Mouse (Mus musculus) urinary bladder, postnatal 14 days (tissue): ENCODE results near the gene Ggn.
A peak's percentile ranks its signal among the peaks of the same experiment; 100 is the strongest.
"Not testable (repeated sequence)": the region's sequence is repeated elsewhere in the genome, so short reads cannot be mapped to it uniquely, and the experiment has no call there.

Experiments used
- DNase-seq: peaks from one replicate; pipeline ENCODE4 v3.0.0; 2021; ENCODE audit warnings: low spot score

Ggn gene

DNA sequence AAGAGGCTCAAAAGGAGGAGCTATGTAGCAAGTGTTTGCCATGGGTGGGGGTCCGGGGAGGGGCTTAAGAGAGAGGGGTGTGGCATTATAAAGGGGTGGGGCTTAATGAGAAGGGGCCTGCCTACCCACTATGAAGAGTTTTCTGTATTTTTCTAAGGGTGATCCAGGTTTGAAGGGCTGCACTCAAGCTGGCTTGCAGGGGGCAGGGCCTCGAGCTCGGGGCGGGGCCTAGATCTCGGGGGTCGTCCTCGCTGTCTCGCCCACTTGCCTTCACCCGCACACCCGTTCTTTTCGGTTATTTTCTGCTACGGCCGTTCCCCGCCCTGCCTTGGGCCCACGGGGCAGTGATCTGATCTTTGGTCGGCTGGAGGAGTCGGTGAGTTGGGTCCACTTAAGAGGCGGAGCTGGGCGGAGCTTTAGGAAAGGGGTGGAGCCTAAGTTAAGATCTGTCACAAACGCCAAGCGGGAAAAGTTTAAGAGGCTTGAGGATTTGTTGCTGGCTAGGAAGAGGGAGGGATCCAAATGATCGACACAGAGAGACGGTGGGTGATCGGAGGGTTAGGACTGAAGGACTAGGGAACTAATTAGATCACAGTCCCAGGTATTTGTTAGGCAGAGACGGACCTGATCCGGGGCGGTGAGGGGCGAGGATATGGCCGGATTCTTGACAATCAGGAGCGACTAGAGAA lies at the start of gene Ggn, which contains the start of gene Spred3:
Ggn (plus strand) TSS at position 145 of the 689 bp plus-strand sequence.
Spred3 (minus strand) TSS at position 346 of the 689 bp plus-strand sequence.
- peak; percentile 84 for DNase-seq

DNA sequence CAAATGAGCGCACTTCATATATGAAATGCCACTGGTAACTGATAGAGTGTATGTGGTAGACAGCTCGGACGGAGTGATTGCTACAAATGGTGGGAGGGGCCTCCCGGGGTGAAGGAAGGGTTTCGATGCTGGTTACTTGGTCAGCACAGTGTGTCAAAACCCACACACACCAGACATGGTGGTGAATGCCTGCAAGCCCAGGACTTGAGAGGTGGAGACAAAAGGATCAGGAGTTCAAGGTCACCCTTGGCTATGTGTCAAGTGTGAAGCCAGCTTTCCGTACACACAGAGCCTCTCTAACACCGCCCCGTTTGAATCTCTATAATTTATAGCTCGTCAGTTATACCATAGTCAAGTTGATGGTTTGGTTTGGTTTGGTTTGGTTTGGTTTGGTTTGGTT lies 47.2 kb upstream of the Ggn start:
- no peak for DNase-seq

DNA sequence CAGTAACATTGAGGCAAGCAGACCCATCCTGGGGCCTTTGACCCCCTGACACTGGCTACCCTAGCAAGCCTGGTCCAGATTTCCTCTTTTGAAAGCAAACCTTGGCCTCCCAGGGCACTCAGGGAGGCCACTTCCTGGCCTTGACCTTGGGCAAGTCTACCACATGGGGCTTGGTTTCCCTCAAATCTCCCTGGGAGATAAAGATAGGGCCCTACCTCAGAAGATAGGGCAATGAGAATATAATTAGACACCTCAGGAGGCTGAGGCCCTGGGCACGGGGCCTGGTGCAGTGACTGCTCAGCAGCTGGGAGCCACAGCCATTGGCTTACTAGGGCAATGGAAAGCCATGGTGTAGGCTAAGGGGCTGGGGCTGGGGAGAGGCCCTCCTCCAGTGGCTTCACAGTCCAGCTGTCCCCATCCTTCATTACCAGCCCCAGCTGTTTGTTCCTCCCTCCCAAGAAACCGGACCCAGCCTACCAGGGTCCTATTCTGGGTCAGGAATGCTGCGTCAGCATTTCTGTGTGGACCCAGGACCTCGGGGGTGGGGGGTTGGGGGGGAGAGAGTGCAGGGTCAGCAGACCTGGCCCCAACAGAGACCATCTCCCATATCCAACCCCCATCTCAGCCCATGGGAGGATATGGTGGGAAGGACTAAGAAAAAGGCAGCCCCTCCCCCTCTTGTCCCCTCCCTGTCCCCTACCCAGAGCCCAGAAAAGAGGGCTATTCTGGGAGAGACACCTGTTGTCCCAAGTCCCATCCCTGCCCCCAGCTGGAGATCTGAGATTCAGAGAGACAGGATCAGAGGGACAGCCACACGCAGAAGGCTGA lies 46.3 kb upstream of the Ggn start:
- DNase-seq = no peak

DNA sequence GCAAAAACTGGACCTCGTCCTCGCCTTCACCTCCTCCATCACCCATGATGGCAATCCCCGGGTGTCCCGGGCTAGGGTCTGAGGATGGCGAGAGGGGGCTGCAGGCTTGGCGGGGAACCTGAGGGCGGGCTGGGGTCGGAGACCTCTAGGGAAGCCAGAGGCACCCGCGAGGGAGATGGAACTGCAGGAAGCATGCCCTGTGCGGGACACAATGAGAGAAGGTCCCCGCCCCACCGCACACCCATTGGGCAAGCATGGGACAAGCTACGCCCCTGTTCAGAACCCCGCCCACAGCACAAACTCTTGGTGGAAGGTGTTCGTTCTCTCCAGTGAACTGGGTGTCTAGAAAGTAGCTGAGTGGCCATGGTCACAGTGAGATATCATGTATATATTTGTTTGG lies 45.0 kb upstream of the Ggn start, which contains the start of gene Ryr1:
Ryr1 (minus strand) TSS at position 210 of the 400 bp plus-strand sequence.
- DNase-seq = peak; percentile 59

DNA sequence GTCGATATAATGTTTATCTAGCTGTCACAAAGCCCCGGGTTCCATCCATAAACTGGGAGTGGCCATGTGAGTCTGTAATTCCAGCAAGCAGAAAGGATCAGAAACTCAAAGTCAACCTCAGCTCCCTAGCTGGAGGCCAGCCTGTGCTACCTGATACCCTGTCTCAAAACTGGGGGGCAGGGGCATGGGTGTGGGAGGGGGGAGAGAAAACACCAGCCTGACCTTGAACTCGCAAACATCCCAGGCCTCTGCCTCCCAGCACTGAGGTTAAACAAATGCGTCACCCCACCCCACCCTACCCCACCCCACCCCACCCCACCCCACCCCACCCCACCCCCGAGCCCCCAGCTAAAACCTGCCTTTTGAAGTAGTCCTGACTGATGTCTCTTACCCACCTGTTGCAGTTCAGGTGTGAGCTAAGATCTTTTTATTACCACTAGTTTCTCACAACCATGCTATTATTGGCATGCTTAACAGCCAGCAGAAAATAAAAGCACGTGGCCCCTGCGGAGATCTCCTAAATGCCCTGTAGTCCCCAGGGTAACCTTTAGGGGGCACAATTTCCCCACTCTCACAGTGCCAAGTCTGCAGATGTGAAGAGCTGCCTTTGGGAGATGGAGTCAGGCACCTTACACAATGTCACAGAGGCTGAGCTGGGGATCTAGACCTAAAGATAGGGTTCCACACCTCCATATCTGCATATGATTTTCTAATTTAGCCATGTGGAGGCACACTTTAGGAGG lies 43.7 kb upstream of the Ggn start:
- DNase-seq = peak; percentile 66

DNA sequence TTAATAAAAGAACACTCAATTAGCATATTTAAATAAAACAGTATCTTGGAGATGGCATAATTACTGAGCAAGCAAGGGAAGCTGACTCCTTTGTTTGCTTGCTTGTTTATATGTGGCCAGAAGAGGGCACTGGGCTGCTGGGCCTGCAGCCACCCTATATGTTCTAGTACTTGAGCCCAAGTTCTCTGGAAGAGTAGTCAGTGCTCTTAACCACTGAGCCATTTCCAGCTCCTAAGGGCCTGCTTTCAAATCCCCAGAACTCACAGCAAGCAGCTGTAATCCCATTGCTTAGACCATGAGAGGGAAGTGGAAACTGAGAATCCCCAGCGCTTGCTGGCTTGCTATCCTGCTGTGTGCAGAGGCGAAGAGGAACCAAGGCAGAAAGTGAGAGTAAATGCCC lies 41.3 kb upstream of the Ggn start:
- no peak for DNase-seq

DNA sequence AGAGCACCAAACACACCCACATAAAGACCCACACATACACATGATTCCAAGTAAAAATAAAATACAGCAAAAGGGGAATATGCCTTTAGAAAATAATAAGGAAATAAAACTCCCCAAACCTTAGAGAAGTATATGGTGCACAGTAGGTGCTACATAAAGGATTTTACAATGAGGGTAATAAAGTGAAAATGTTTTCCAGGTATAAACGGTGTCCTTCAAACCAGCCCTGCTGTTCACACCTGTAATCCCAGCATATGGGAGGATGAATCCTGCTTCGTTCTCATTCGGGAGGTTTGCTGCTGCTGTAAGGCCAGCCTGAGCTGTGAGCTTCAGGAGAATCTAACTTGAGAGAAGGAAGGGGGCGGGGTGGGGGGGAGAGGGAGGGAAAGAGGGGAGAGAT lies 35.8 kb upstream of the Ggn start:
- no peak for DNase-seq

DNA sequence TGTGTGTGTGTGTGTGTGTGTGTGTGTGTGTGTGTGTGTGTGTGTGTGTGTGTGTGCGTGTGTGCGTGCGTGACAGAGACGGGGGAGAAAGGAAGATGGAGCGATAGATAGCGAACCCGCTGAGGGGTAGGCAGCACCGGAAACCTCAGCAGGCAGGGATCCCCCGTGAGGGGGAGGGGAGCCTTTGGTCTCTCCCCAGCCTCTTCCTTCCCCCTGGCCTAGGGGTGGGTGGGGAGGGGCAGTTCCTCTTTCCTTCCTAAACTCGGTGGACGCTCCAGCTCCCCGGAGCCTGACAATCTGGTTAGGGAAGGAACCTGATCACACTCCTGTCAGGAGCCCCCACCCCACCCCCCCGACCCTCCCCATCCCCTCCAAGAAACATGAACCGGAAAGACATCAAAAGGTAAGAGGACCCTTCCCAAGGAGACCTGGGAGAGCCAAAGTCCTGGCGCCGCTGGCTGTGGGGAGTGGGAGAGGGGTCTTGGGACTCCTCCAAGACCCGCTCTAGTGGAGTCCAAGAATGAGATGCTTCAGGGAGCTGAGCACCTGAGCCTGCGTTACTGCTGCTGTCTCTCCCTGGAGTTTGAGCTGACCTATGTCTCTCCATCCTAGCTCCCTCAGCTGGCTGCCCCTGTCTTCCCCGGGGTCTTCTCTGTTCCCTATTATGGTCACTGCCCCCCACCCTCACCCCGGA lies 35.2 kb upstream of the Ggn start, which contains the start of gene Rasgrp4:
Rasgrp4 (plus strand) TSS at position 159 of the 694 bp plus-strand sequence.
- DNase-seq = no peak

DNA sequence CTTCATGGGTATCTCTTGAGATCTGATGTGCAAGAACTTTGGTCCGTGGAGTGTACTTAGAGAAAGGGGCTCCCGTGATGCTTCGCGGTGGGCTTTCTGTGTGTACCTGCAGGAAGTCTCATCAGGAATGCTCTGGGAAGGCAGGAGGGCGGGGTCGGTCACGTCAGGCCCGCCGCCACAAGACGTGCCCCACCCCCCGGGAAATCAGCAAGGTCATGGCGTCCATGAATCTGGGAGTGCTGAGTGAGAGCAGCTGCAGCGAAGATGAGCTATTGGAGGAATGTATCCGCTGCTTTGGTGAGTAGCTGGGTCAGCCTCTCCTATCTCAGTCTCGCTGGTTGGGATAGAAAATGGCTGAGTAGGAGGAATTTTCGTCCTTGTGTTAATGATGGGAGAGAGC lies 32.6 kb upstream of the Ggn start:
- no peak for DNase-seq

DNA sequence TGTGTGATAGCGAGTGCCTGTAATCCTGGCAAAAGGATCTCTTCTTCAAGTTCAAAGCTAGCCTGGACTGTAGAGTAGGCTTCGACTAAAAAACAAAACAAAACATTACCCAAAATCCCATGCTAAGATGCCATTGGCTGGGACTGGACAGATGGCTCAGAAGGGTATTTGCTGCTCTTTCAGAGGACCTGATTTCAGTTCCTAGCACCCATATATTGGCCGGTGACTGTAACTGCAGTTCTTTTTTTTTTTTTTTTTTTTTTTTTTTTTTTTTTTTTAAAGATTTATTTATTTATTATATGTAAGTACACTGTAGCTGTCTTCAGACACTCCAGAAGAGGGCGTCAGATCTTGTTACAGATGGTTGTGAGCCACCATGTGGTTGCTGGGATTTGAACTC lies 30.8 kb upstream of the Ggn start:
- not testable (repeated sequence) for DNase-seq

DNA sequence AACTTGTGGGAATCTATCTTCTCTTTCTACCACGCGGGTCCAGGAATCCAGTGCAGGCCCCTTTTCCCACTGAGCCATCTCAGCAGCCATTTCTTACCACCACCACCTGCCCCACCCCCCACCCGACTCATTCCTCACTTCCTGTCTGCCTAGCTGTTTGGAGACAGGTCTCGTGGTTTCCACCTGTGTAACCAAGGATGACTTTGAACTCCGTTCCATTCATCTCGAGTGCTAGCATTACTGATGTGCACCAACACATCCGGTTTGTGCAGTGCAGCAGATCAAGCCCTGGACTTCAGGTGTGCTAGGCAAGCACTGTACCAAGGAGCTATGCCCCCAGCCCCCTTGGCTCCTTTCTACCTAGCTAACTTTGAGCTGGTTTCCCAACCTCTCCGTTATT lies 28.6 kb upstream of the Ggn start:
- no peak for DNase-seq

DNA sequence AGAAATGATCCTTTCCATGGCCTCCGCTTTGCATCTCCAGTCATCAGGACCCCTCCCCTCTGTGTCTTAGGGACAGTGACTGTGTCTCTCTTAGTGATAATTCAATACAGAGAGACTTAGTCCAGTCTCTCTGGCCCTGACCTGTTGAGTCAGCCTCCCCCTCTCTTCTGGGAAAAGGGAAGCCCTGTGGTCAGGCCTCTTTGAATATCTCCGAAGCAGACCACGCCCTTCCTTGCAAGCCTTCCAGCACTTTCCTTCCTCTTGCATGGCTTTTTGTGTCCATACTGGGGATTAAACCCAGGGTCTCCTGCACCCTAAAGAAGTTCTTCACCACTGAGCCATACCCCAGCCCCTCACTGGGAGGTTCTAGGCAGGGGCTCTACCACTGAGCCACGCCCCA lies 26.0 kb upstream of the Ggn start:
- no peak for DNase-seq

DNA sequence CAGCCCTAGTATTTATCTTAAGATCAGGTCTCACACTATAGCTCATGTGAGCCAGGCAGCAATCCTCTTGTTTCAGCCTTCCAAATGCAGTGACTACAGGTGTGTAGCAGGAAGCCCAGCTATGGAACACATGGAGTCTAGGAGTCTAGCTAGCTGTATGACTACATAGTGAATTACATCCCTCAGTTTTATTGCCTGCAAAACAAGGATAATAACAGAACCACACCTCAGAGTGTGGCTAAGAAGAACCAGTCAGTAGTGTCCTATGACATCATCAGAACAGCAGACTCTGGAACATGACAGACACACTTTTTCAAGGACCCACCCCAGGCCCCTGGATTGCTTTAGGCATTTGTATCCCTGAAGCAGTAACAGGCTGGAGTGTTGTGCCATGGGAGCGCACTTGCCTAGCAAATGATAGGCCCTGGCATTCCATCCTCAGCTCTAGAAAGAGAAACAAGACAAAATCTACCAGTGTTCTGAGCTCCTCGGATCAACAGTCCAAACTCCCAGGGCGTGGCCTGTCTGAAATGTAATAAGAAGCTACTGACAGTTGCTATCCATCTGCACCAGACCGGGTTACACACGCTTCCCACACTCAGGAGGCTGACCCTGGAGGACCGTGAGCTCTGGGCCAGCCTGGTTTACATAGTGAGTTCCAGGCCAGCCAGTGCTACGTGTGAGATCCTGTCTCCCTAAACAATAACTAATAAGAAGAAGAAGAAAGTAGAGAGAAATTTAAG lies 23.2 kb upstream of the Ggn start:
- no peak for DNase-seq

DNA sequence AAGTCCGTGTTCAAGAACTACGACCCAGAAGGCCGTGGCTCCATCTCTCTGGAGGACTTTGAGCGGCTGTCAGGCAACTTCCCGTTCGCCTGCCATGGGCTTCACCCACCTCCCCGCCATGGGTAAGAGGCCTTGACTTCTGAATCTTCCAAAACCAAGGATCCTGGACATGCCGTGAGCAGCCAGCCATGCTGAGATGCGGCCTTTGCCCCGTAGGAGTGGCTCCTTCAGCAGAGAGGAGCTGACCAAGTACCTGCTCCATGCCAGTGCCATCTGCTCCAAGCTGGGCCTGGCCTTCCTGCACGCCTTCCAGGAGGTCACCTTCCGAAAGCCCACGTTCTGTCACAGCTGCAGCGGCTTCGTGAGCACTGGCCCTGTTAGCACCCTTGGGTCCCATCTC lies 21.2 kb upstream of the Ggn start:
- no peak for DNase-seq

DNA sequence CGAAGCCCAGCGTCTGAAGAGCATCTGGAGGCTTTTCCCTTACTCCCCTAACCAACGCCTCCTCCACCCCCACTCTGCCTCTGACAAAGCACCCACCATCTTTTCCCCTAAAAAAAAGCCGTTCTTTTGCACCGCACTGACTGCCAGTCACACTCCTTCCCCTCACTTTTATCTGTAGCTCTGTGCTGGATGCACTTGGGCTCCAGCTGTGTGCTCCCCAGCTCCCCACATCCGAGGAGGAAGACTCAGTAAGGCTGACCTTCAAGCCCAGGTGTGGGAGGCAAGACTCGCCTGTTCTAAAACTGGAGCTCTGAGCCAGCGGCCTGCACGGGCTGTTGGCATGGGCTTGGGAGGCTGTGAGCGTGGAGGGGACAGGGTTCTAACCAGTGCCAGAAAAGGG lies 18.5 kb upstream of the Ggn start:
- DNase-seq = no peak

DNA sequence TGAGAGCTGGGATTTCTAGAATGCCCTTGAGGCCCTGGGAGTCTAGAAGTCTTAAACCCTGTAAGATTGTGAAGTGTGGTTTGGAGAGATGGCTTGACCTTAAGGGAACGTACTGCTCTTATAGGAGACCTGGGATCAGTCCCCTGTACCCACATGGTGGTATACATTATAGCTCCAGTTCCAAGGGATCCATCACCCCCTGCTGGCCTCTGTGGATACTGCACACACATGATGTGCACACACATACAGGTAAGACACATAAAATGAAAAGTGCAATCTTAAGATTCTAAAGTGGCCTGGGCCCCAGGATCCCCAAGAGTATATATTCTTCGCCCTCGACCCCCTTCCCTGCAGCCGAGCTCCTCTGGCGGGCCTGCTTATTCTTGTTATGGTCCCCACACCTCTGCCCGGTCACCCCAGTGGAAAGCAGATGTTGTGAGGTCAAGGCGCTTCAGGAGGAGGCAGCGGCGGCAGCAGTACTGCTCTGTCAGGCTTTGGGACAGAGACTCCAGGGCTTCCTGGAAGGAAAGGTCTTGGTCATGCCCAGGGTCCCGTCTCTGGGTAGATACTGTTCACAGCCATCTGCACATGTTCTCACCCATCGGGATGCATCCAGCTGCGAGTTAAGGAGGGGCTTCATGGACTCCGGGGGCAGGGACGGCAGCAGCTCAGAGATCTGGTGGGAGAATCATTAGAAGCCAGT lies 15.8 kb upstream of the Ggn start:
- DNase-seq = no peak

DNA sequence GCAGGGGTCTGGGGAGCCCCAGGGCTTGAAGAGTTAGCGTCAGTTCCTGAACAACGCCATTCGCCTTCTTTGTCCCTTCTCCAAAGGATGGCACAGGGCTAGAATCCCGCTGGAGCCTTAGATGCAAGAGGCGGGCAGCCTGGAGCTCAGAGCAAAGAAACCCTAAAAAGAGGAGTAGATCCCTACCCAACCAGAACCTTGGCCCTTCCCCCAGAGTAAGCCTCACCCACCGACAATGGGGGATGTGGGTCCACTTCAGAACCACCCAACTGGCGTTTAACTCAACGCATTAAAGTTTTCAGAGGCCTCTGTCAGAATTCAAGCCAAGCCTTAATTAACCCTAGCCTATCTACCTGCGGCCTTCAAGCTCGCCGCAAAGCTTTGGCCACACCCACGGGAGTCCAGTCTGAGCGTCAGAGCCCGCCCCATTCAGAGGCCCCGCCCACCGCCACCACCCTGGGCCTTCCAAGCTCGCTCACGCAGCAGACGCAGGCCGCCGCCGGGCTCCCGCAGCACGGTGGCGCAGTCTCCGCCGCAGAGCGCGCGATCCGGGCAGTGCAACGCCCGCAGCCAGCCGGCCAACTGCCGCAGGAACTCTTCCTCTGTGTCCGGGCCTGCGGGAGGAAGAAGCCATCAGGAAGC lies 14.7 kb upstream of the Ggn start:
- peak; percentile 91 for DNase-seq

DNA sequence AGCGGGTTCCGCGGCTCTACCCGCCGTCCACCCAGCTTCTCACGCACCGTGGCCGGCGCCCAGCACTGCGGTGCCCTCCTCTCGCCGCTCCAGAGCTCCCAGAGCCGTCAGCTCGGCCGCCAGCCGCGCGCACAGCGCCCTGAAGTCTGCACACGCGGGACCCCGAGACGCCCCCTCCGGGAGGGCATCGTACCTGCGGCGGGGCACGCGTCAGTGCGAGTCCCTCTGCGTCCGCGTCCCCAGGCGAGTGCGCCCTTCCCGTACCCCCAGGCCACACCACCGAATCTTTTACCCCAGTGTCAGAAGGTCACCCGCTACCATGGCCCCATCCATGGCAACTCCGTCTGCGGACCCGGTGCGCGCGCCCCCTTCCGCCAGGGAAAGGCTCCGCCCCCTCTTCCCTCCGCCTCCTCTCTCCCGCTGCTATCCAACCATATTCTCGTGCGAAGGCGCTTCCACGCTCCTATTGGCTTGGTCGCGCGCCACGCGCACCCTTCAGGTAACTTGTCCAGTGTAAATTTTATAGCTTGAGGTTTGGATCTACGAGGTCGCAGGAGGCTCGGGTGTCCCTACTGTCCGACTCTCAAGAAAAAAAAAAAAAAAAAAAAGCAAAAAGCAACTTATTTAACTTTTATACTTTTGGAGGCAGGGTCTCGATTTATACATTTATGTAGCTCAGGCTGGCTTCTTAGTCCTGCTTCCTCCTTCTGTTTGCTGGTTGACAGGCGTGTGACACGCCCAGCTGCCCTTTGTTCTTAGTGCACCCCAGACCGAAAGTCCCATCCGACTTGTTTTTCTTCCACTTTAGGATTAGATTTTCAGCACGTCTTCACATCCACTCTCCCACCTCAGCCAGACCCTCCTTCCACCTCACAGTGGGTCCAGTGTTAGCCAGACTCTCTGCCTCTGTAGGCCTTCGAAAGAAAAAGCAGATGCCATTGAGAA lies 13.9 kb upstream of the Ggn start, which contains the start of gene Fam98c:
Fam98c (minus strand) TSS at position 397 of the 945 bp plus-strand sequence.
- peak; percentile 88 for DNase-seq

DNA sequence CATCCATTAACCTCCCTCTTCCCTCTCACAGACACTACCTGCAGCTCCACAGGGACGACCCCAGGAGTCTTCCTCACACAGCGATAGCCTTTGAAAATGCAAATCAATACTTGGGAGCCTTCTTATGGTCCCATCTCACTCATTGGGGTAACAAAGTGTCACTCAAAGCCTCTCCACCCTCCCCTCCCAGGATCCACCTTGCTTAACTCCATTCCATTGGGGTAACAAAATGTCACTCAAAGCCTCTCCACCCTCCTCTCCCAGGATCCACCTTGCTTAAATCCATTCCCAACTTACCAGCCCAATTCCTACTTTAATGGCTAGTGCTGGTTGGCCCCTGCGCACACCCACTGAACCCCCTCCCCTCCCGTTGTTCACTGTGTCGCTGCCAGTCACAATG lies 11.7 kb upstream of the Ggn start:
- DNase-seq = no peak
